Mouse (Mus musculus) liver, adult 2 months (tissue): ENCODE measurements around the gene Rabif.

Experiments
- CTCF ChIP-seq: fragments of 200-500 bp; IDR thresholded peaks from 2 replicates; pipeline ENCODE4 v1.5.1; 2011; ENCODE audit warnings: low read depth, low read length, control low read depth
- POLR2A ChIP-seq: fragments of 200-500 bp; IDR thresholded peaks from 2 replicates; pipeline ENCODE4 v1.6.1; 2011; ENCODE audit warnings: low read length, control low read depth; ENCODE audit not compliant: insufficient read depth; ENCODE audit errors: extremely low read depth

DNA sequence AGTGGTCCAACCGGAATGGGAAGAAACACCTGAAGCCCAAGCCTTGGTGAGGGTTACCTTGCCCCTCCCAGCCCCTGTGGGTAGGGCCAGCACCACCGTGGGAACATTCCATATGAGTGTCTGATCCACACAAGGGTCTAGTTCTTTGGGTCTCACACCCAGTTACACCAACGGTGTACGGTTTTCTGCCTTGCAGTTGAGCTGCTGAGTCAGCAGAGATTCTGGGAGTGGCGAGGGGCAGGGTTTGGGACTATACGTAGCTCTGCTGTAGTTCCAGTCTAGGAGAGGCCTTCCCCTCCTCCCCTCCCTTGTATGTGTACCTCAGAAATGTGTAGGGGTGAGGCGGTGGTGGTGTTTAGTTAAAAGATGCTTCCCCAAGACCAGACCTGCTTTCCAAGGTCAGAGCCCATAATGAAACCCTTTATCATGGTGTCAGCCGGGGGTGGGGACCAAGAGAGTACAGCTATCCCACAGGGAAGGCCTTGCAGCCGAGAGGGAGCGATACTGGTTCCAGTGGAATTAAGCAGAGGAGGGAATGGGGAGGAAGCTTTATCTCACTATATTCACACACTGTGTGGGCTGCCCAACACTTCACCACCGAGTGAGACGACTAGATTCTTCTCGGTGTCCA is 60.9 kb downstream of the Rabif start:
- TF ChIP-seq CTCF, result no peak
- TF ChIP-seq POLR2A, result no peak
